Mouse (Mus musculus) regulatory T cell (primary cell): Measurements from ENCODE around the gene Itgb3bp.

Source experiments
- in situ Hi-C: fragments of 300-600 bp; cut with MboI, MseI; formaldehyde crosslinking; loops from one replicate; pipeline ENCODE4 v1.15.1; 2025; ENCODE audit warnings: high pct_unique_total_duplicates

Itgb3bp gene

DNA sequence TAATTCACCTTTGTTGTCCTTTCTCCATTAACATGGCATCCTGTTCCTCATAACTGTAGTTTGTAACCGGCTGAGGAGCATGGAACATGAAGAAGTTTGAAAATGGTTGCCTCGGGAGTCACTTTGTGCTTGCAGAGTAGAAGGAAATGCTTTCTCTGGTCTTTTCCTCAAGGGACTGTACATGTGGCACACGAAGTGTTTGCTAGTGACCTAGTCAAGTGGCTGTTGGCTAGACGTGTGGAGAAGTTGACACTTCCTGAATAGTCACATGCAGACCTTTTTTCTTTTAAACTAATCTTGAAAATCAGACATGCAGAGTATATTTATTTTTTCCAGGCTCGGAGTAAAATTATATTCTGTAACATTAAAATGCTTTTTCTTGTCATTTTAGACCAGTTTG lies 177.2 kb downstream of the Itgb3bp start:
- in situ Hi-C loops: no loop called here

DNA sequence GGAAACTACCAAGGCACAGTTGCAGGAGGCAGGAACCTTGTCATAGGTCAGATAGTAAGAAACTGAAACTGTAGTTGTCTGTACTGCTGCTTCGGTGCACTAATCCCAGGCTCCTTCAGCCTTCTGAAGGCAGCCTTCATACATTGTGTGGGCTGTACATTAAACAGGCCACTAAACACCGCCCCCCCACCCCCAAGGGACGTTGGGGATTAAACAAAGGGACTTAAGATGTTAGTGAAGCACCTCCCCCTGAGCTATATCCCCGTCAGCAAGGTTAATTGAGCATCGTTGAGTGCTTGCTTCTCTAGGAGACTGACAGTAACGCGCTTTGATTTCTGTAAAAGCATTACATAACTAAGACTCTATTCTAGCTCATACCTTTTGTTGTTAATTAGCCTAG lies 189.8 kb downstream of the Itgb3bp start:
- in situ Hi-C loops: no loop called here

- in situ Hi-C loops: no loop called here
Observed at GRCm38 (mm10) chr4:99725914-99726451, 203.6 kb downstream of the Itgb3bp start.

DNA sequence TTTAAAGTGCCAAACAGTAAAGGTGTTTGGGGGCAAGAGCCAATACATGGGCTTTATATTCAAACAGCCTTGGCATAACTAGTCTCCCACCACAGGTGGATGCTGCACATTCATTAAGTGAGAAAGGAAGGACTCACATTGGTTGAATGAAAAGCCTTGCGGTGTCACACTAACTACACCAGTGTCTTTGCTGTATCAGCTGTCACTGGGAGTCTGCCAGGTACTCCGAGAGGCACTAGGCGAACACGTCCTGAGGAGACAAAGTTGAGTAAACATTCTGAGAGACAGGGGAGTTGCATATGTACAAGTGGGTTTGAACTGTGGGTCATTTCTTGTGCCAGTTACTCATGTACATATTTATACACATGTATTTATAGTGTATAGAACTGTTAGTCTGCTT lies 205.3 kb downstream of the Itgb3bp start:
- in situ Hi-C loops: no loop called here

DNA sequence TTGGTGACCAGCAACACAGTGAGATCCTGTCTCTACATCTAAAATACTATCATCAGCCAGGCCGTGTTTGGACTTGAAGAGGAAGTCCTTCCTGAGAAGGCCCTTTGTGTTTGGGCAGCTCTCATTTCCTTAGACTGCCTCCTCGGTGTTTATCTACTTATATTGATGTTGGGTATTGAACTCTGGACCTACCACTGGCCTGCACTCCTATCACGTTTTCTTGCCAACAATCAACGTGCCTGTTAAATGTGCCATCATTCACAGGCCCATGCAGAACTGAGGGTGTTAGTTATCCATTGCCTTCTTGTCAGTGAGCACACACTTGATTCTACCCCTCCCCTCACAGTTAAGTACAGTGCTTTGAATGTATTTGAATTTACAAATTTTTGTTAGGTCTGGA lies 211.7 kb downstream of the Itgb3bp start:
- in situ Hi-C loops: no loop called here

DNA sequence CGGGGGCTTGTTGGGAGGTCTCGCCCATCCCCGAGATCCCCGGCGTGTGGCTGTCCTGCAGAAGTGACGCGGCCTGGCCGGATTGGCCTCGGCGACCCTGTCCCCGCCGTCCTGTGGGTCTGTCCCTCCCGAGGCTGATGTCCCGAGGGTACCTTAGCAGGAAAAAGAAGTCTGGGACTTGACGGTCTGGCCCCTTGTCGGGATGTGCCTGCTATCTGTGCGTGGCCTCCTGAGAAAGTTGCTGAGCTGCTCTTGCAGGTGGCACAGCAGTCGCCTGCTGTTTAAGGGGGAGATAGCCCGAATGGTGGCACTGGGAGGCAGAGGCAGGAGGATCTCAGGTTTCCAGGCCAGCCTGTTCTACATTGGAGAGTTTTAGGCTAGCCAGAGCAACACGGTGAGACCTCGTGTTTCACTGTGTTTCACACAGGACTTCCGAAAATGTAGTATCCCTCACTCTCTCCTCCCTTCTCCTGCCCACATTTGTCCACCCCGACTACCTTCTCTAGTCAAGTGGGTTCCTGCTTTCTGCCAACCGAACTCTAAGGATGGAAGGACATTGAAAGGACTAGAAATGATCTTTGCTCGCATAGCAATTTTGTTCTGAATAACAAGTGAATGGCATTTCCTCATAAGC lies 213.7 kb downstream of the Itgb3bp start:
- in situ Hi-C loops: no loop called here
